Mouse (Mus musculus): Measurements from ENCODE around the gene Prkce. TPM values are rescaled to one million over a fixed set of nuclear protein-coding genes. Genes with fewer than 3 reads are reported as not detected.

Gene Prkce
- polyA plus RNA-seq, 1 experiment from 2014 or later = 7.4 TPM

- ATAC-seq (ENCODE audit: low FRiP score) = no peak
- Histone ChIP-seq H3K4me2 (replicated peaks; ENCODE audit: low read depth, low read length) (no peak overlapping the region), H3K4me1 (replicated peaks; ENCODE audit: control insufficient read depth, insufficient read depth, low read length) (no peaks in the 10 kb centered on the region), H3K36me3 (ENCODE audit: control insufficient read depth, insufficient read depth, low read length) (no peaks in the 10 kb centered on the region), H3K9ac (ENCODE audit: low read depth, low read length) (no peak overlapping the region), H3K4me3 (ENCODE audit: low read depth, low read length) (no peak overlapping the region), H3K27ac (ENCODE audit: low read depth, low read length) (no peak overlapping the region), H3K9me3 (ENCODE audit: control insufficient read depth, low read length) (no peaks in the 10 kb centered on the region), H3K27me3 (ENCODE audit: control insufficient read depth, insufficient read depth, low read length) (no peaks in the 10 kb centered on the region)
- no peak for DNase-seq (ENCODE audit: low spot score)
- WGBS = 86% methylated on average over 8 of the region's 8 CpGs
These were observed 442.8 kb downstream of the Prkce start for GRCm38 (mm10) chr17:86610271-86610969.

GRCm38 (mm10) chr17:86611772-86612171 lies 444.2 kb downstream of the Prkce start:
- no peaks in the 10 kb centered on the region for H3K36me3 ChIP-seq (ENCODE audit: control insufficient read depth, insufficient read depth, low read length)
- no peaks in the 10 kb centered on the region for H3K27me3 ChIP-seq (ENCODE audit: control insufficient read depth, insufficient read depth, low read length)
- no peaks in the 10 kb centered on the region for H3K9me3 ChIP-seq (ENCODE audit: control insufficient read depth, low read length)
- no peaks in the 10 kb centered on the region for H3K4me1 ChIP-seq (replicated peaks; ENCODE audit: control insufficient read depth, insufficient read depth, low read length)
- no peak overlapping the region for H3K4me2 ChIP-seq (replicated peaks; ENCODE audit: low read depth, low read length)
- no peak overlapping the region for H3K4me3 ChIP-seq (ENCODE audit: low read depth, low read length)
- H3K27ac ChIP-seq (ENCODE audit: low read depth, low read length) = no peak overlapping the region
- no peak overlapping the region for H3K9ac ChIP-seq (ENCODE audit: low read depth, low read length)
- no peak for DNase-seq (ENCODE audit: low spot score)
- WGBS = 80% methylated on average over 5 of the region's 5 CpGs
- ATAC-seq (ENCODE audit: low FRiP score) = no peak

- no peak overlapping the region for H3K4me2 ChIP-seq (replicated peaks; ENCODE audit: low read depth, low read length)
- H3K9me3 ChIP-seq (ENCODE audit: control insufficient read depth, low read length) = no peaks in the 10 kb centered on the region
- no peaks in the 10 kb centered on the region for H3K4me1 ChIP-seq (replicated peaks; ENCODE audit: control insufficient read depth, insufficient read depth, low read length)
- no peak overlapping the region for H3K9ac ChIP-seq (ENCODE audit: low read depth, low read length)
- H3K27me3 ChIP-seq (ENCODE audit: control insufficient read depth, insufficient read depth, low read length) = no peaks in the 10 kb centered on the region
- ATAC-seq (ENCODE audit: low FRiP score) (no peak), DNase-seq (ENCODE audit: low spot score) (no peak)
- no peaks in the 10 kb centered on the region for H3K36me3 ChIP-seq (ENCODE audit: control insufficient read depth, insufficient read depth, low read length)
- H3K27ac ChIP-seq (ENCODE audit: low read depth, low read length) = no peak overlapping the region
- WGBS = 91% methylated on average over 13 of the region's 13 CpGs
- no peak overlapping the region for H3K4me3 ChIP-seq (ENCODE audit: low read depth, low read length)
These were observed 448.2 kb downstream of the Prkce start for GRCm38 (mm10) chr17:86615592-86616291.

- Histone ChIP-seq H3K4me2 (replicated peaks; ENCODE audit: low read depth, low read length) (no peak overlapping the region), H3K36me3 (ENCODE audit: control insufficient read depth, insufficient read depth, low read length) (no peaks in the 10 kb centered on the region), H3K4me3 (ENCODE audit: low read depth, low read length) (no peak overlapping the region), H3K9ac (ENCODE audit: low read depth, low read length) (no peak overlapping the region), H3K9me3 (ENCODE audit: control insufficient read depth, low read length) (no peaks in the 10 kb centered on the region), H3K27me3 (ENCODE audit: control insufficient read depth, insufficient read depth, low read length) (no peaks in the 10 kb centered on the region), H3K4me1 (replicated peaks; ENCODE audit: control insufficient read depth, insufficient read depth, low read length) (no peaks in the 10 kb centered on the region), H3K27ac (ENCODE audit: low read depth, low read length) (no peak overlapping the region)
- 67% methylated on average over 3 of the region's 3 CpGs for WGBS
- DNase-seq (ENCODE audit: low spot score) (no peak), ATAC-seq (ENCODE audit: low FRiP score) (no peak)
These were observed 450.1 kb downstream of the Prkce start for GRCm38 (mm10) chr17:86617570-86618237.

- no peak overlapping the region for H3K27ac ChIP-seq (ENCODE audit: low read depth, low read length)
- no peak overlapping the region for H3K9ac ChIP-seq (ENCODE audit: low read depth, low read length)
- no peaks in the 10 kb centered on the region for H3K36me3 ChIP-seq (ENCODE audit: control insufficient read depth, insufficient read depth, low read length)
- H3K9me3 ChIP-seq (ENCODE audit: control insufficient read depth, low read length) = no peaks in the 10 kb centered on the region
- 69% methylated on average over 4 of the region's 4 CpGs for WGBS
- no peak overlapping the region for H3K4me2 ChIP-seq (replicated peaks; ENCODE audit: low read depth, low read length)
- no peaks in the 10 kb centered on the region for H3K4me1 ChIP-seq (replicated peaks; ENCODE audit: control insufficient read depth, insufficient read depth, low read length)
- DNase-seq (ENCODE audit: low spot score) (no peak), ATAC-seq (ENCODE audit: low FRiP score) (no peak)
- H3K27me3 ChIP-seq (ENCODE audit: control insufficient read depth, insufficient read depth, low read length) = no peaks in the 10 kb centered on the region
- no peak overlapping the region for H3K4me3 ChIP-seq (ENCODE audit: low read depth, low read length)
These were observed 450.9 kb downstream of the Prkce start for GRCm38 (mm10) chr17:86618431-86618861.

- no peaks in the 10 kb centered on the region for H3K27me3 ChIP-seq (ENCODE audit: control insufficient read depth, insufficient read depth, low read length)
- no peaks in the 10 kb centered on the region for H3K4me1 ChIP-seq (replicated peaks; ENCODE audit: control insufficient read depth, insufficient read depth, low read length)
- H3K4me3 ChIP-seq (ENCODE audit: low read depth, low read length) = no peak overlapping the region
- WGBS = 85% methylated on average over 3 of the region's 3 CpGs
- no peak for DNase-seq (ENCODE audit: low spot score)
- no peaks in the 10 kb centered on the region for H3K36me3 ChIP-seq (ENCODE audit: control insufficient read depth, insufficient read depth, low read length)
- H3K4me2 ChIP-seq (replicated peaks; ENCODE audit: low read depth, low read length) = no peak overlapping the region
- H3K9ac ChIP-seq (ENCODE audit: low read depth, low read length) = no peak overlapping the region
- H3K27ac ChIP-seq (ENCODE audit: low read depth, low read length) = no peak overlapping the region
- H3K9me3 ChIP-seq (ENCODE audit: control insufficient read depth, low read length) = no peaks in the 10 kb centered on the region
- ATAC-seq (ENCODE audit: low FRiP score) = no peak
These were observed 455.3 kb downstream of the Prkce start for GRCm38 (mm10) chr17:86622862-86623261.

- Histone ChIP-seq H3K27me3 (ENCODE audit: control insufficient read depth, insufficient read depth, low read length) (no peaks in the 10 kb centered on the region), H3K4me3 (ENCODE audit: low read depth, low read length) (no peak overlapping the region), H3K9me3 (ENCODE audit: control insufficient read depth, low read length) (no peaks in the 10 kb centered on the region), H3K9ac (ENCODE audit: low read depth, low read length) (no peak overlapping the region), H3K4me1 (replicated peaks; ENCODE audit: control insufficient read depth, insufficient read depth, low read length) (no peaks in the 10 kb centered on the region), H3K4me2 (replicated peaks; ENCODE audit: low read depth, low read length) (no peak overlapping the region), H3K27ac (ENCODE audit: low read depth, low read length) (no peak overlapping the region), H3K36me3 (ENCODE audit: control insufficient read depth, insufficient read depth, low read length) (no peaks in the 10 kb centered on the region)
- DNase-seq (ENCODE audit: low spot score) (no peak), ATAC-seq (ENCODE audit: low FRiP score) (no peak)
- 91% methylated on average over 6 of the region's 6 CpGs for WGBS
These were observed 458.9 kb downstream of the Prkce start for GRCm38 (mm10) chr17:86626523-86626922.

- H3K4me1 ChIP-seq (replicated peaks; ENCODE audit: control insufficient read depth, insufficient read depth, low read length) = no peaks in the 10 kb centered on the region
- 76% methylated on average over 4 of the region's 4 CpGs for WGBS
- H3K4me3 ChIP-seq (ENCODE audit: low read depth, low read length) = no peak overlapping the region
- no peaks in the 10 kb centered on the region for H3K27me3 ChIP-seq (ENCODE audit: control insufficient read depth, insufficient read depth, low read length)
- no peak overlapping the region for H3K27ac ChIP-seq (ENCODE audit: low read depth, low read length)
- H3K9me3 ChIP-seq (ENCODE audit: control insufficient read depth, low read length) = no peaks in the 10 kb centered on the region
- DNase-seq (ENCODE audit: low spot score) = no peak
- no peak overlapping the region for H3K9ac ChIP-seq (ENCODE audit: low read depth, low read length)
- ATAC-seq (ENCODE audit: low FRiP score) = no peak
- H3K4me2 ChIP-seq (replicated peaks; ENCODE audit: low read depth, low read length) = no peak overlapping the region
- no peaks in the 10 kb centered on the region for H3K36me3 ChIP-seq (ENCODE audit: control insufficient read depth, insufficient read depth, low read length)
These were observed 465.5 kb downstream of the Prkce start for GRCm38 (mm10) chr17:86633131-86633530.

Measured in hindbrain, embryonic 11.5 days (tissue).